Mouse (Mus musculus) myocyte (in vitro differentiated cells): Measurements from ENCODE around the gene Polr2l.

Experiments
- MYOD1 ChIP-seq, 3 experiments: IDR thresholded peaks; one replicate each; pipeline ENCODE4 v1.6.1; 2011; ENCODE audit warnings: control low read depth in 2 of 3, low read depth in 2 of 3, mild to moderate bottlenecking in 2 of 3, moderate library complexity in 1 of 3; ENCODE audit not compliant: insufficient read length in 2 of 3, control insufficient read depth in 1 of 3
- MYOG ChIP-seq, 3 experiments: IDR thresholded peaks; one replicate each; pipeline ENCODE4 v1.6.1; 2011; ENCODE audit warnings: control low read depth in 2 of 3, low read depth in 2 of 3, mild to moderate bottlenecking in 2 of 3; ENCODE audit not compliant: insufficient read length in 2 of 3, control insufficient read depth in 1 of 3, insufficient read depth in 1 of 3
- POLR2A ChIP-seq: IDR thresholded peaks from one replicate; pipeline ENCODE4 v1.6.1; 2011; ENCODE audit warnings: low read depth, mild to moderate bottlenecking, control low read depth, moderate library complexity; ENCODE audit not compliant: insufficient read length
- REST ChIP-seq: IDR thresholded peaks from one replicate; pipeline ENCODE4 v1.6.1; 2011; ENCODE audit warnings: mild to moderate bottlenecking, control low read depth, moderate library complexity; ENCODE audit not compliant: insufficient read depth, insufficient read length
- SRF ChIP-seq: IDR thresholded peaks from one replicate; pipeline ENCODE4 v1.6.1; 2011; ENCODE audit warnings: low read depth; ENCODE audit not compliant: control insufficient read depth, insufficient read length
- TCF12 ChIP-seq: IDR thresholded peaks from one replicate; pipeline ENCODE4 v1.6.1; 2011; ENCODE audit warnings: mild to moderate bottlenecking, control low read depth; ENCODE audit not compliant: poor library complexity, insufficient read depth, severe bottlenecking
- TCF3 ChIP-seq: IDR thresholded peaks from one replicate; pipeline ENCODE4 v1.6.1; 2011; ENCODE audit warnings: low read depth, control low read depth; ENCODE audit not compliant: insufficient read length
- USF1 ChIP-seq: IDR thresholded peaks from one replicate; pipeline ENCODE4 v1.6.1; 2011; ENCODE audit warnings: low read depth, mild to moderate bottlenecking, control low read depth, moderate library complexity

DNA sequence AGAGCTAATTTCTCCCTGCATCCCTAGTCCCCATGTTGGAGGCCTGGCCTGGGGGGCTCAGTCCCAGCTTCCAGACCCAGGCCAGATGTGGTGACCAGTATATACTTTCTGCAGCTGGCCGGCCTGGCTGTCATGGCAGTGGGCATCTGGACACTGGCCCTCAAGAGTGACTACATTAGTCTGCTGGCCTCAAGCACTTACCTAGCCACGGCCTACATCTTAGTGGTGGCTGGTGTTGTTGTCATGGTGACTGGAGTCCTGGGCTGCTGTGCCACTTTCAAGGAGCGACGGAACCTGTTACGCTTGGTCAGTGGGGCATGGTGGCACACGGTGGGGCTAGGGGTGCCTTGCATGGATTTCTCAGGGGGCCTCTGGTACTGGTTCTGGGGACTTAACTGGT lies 5.6 kb downstream of the Polr2l start:
- TF ChIP-seq POLR2A: no peak
- no peak for TF ChIP-seq SRF
- TF ChIP-seq REST: no peak
- TF ChIP-seq MYOG (IDR thresholded peaks at IDR 0.05; ENCODE audit: control insufficient read depth in 1 of 3, insufficient read depth in 1 of 3, insufficient read length in 2 of 3, low read depth in 2 of 3): no peak
- no peak for TF ChIP-seq USF1
- TF ChIP-seq MYOD1 (IDR thresholded peaks at IDR 0.05; ENCODE audit: control insufficient read depth in 1 of 3, insufficient read length in 2 of 3, low read depth in 2 of 3): no peak
- no peak for TF ChIP-seq TCF12
- no peak for TF ChIP-seq TCF3
